Mouse (Mus musculus) right cerebral cortex, postnatal 4 days (tissue): Measurements from ENCODE around the gene Ccna2.

Experiments used
- DNase-seq: peaks from one replicate; pipeline ENCODE4 v3.0.0-alpha.2; 2022

Gene Ccna2

GRCm38 (mm10) chr3:36532738-36533137 lies 39.2 kb downstream of the Ccna2 start:
- no peak for DNase-seq

DNA sequence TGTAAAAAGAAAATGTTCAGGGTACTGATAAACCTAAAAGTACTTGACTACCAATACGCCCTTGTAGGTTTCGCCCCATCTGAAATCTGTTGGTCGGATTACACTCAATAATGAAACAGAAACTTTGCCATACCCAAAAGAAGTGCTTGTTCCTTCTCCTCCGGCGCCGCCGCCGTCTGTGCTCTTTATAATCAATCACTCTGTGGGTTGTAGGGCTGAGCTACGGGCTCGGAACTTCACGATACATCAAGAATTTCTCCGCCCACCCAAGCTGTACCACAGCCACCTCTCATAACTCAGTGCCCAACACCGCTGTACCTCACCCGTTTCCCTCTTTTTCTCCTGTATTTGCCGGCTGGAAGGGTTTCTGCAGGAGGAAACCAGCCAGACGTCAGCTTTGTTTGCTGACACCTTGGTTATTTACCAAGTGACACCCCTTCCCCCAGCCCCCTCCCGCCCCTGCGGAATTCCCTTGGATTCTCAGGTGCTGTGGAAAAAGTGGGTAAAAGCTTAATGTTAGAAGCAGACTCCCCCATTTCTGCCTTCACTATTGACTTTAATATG lies 39.9 kb downstream of the Ccna2 start:
- DNase-seq = no peak

DNA sequence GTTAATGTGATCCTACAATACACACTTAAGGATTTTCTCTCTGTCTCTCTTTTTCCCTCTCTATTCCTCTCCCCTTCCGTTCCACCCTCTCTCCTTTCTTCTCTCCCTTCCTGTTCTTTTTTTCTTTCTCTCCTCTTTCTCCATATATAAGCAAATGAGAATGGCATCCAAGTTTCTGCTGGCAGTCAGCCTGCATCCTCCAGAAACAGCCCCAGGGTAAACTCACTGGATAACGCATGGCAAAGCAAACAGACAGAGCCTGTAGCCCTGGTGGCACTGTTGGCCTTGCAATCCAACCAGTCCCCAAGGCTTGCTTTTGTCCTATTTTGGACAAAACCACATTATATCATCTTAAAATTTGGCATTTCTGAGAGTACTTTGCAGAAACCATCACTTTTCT lies 40.7 kb downstream of the Ccna2 start:
- DNase-seq = peak; percentile 40

DNA sequence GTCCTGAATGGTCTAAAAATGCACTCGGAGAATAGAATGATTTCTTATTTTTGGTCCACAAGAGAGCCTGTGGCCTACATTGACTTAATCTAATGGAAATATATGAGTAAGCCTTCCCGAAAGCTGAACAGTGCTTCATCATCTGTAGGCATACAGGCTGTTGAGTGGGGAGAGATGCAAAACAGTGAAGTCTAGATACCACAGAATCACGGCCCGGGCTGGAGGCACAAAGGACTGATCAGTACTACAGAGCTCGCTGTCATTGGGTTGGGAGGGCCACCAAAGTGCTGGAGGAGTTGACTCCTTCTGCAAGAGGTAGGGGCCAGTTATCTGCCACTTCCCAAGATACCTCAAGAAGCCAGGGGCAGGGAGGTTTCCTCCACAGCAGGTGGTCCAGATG lies 41.2 kb downstream of the Ccna2 start:
- no peak for DNase-seq

DNA sequence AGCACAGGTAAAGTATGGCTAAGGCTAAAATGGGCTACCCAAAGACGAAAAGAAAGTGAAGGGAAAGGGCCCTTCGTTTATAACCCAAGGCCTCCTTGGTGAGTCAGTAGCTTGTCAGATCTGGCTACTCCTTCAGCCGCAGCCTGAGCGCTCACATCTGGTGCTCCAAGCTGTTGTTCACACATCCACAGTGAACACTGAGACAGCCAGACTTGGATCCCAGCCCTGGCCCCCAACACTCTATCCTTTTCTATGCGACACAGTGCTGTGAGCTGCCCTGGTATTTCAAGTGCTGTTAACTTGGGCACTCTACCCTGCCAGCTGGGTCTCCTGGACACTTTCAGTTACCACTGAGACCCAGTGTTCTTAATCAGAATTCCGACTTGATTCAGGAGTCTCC lies 41.6 kb downstream of the Ccna2 start:
- peak; percentile 49 for DNase-seq

DNA sequence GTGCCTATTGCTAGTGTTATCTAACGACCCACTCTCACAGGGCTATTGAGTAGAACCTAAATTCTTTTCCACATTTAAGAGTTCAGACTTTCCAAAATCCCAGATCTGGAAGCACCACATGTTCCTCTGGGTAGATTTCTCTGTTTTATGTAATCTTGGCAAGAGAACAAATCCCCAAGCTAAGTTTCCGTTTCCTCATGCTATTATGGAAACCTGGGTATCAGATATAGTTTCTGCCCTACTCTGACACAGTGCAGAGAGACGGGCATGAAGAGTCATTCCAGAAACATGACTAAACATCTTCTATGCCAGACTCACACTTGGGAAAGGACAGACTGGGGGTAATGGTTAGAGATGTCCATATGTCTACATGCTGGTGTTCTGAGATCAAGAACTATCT lies 47.5 kb downstream of the Ccna2 start:
- DNase-seq = no peak

DNA sequence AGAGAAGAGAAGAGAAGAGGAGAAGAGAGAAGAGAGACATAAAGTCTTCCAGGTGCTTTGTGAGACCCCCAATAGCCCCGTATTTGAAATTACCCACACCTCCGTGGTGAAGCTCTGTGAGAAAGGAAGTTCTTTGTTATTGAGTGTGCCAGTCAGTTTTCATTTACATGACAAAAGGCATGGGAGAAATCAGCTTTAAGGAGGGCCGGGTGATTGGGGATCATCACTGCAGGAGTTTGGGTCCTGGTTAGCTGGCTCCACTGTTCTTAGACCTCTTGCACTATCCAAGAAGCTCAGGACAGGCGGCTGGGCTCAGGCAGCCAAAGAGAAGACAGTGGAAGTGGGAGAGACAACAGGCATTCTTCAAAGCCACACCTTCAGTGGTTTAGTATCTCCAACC lies 49.8 kb downstream of the Ccna2 start:
- DNase-seq = no peak

DNA sequence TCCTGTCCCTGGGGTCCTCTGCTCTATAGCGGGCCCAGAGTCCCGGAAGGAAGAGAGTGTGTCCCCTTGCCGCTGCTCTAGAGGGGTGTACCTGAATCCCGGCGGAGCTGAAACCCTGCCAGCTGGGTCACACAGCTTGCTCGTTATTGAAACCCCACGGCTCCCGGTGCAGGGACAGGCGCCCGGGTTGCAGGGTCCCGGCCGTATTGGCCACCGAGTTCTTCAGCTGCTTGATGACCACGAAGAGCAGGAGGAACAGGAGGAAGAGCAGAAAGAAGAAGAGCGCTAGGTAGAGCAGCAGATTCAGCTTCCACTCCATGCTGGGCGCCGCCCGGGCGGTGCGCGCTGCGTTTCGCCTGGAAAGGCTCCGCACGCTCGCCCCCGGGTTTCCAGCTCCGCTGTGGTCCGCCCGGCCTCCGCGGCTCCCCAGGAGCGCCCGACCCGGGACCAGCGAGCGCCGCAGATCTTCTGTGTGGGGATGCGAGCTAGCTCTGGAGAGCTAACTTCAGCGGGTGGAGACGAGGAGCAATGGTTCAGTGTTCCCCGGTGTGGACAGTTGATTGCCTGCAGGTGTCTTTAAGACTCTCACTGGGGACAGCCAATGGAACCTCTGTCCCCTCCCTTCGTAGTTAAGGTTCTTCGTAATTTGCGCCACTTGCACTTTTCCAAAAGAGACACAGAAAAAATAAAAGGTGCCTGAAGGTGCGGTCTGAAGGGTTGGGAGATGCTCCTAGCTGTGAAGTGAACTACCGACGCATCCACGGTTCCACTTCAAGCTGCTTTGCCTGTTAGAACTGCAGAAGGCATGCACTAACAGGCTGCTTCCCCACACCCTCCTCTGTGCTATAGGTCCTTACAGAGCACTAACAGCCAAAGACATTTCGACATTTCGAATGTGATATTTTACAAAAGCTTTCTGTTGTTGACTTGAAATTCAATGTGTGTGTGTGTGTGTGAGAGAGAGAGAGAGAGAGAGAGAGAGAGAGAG lies 50.6 kb downstream of the Ccna2 start, which contains the start of gene Gm11549:
TSS of gene Gm11549 (minus strand) at position 741 of the 988 bp plus-strand sequence.
- DNase-seq = peak; percentile 37

DNA sequence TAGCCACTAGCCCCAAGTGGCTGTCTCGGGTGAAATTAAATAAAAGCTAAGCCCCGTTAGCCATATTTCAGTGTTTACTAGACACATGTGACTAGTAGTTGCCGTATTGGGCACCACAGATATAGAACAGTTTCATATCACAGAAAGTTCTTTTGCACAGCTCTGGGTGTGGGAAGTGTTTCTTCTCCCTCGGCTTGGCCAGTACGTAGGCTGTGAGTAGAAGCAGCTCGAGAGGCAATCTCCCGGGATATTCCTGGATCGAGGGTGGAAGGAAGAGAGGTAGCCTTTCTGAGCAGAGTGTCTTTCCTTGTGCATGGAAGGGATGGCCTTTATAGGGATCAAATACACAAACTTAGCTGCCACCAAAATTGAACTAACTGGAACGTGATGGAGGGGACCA lies 55.8 kb downstream of the Ccna2 start:
- DNase-seq = no peak
